ENCODE assay signal across 16 mouse cellular contexts in genomic region chr15:95855953-95856352, GRCm38 (mm10).
A peak's percentile ranks its signal among the peaks of the same experiment; 100 is the strongest.
DNase-seq lines count a peak whose midpoint lies in the region; ATAC-seq and TF ChIP-seq lines count a peak whose summit lies in the region.
"Had no signal": no experiment of that assay in that cellular context is flagged by ENCODE, and none has a peak within 500 bp of the region (broad histone marks: within the 10 kb centered on the region; RNA-seq: fewer than 3 reads in every experiment).

No protein-coding gene starts in this region.

- no peaks in the 10 kb centered on the region for H3K27me3 ChIP-seq in lung, postnatal 0 days (replicated peaks; ENCODE audit: insufficient read depth, low read length)
- no peaks in the 10 kb centered on the region for H3K27me3 ChIP-seq in limb, embryonic 14.5 days (ENCODE audit: control insufficient read depth, insufficient read depth, low read length)
- H3K27me3 ChIP-seq: heart, embryonic 15.5 days; midbrain, embryonic 15.5 days; neural tube, embryonic 13.5 days had no signal

- WGBS in lung, postnatal 0 days = 40% methylated on average over 7 of the region's 7 CpGs
- 47% methylated on average over 7 of the region's 7 CpGs for WGBS in lung, adult 2 months
- 21% methylated on average over 7 of the region's 7 CpGs for WGBS in limb, embryonic 14.5 days

- intact Hi-C loops in left cerebral cortex, adult 2 months (cut with DNase I) = no loop called here

- H3K9ac ChIP-seq in lung, postnatal 0 days (replicated peaks; ENCODE audit: low read depth) = no peak overlapping the region
- H3K9ac ChIP-seq in limb, embryonic 14.5 days (ENCODE audit: low read depth, low read length, severe bottlenecking) = no peak overlapping the region
- H3K9ac ChIP-seq: heart, embryonic 15.5 days; hindbrain, embryonic 14.5 days; midbrain, embryonic 15.5 days; neural tube, embryonic 13.5 days had no signal

- H3K4me1 ChIP-seq in lung, postnatal 0 days (ENCODE audit: insufficient read depth, low read depth, low read length) = peaks cover 7% of the 10 kb centered on the region; the same call in 1 of the 2 replicates
- peaks cover 11% of the 10 kb centered on the region for H3K4me1 ChIP-seq in lung, adult 2 months (ENCODE audit: control insufficient read depth, insufficient read depth, low read length)
- H3K4me1 ChIP-seq in limb, embryonic 14.5 days (ENCODE audit: control insufficient read depth, insufficient read depth, low read length) = 0 out of 2 replicates have a peak, but pooled peaks cover 3% of the 10 kb centered on the region
- H3K4me1 ChIP-seq: midbrain, embryonic 15.5 days; neural tube, embryonic 13.5 days had no signal

- no peak; the same call in 1 of the 2 replicates for ATAC-seq in lung, postnatal 0 days
- ATAC-seq in limb, embryonic 14.5 days (ENCODE audit: low FRiP score, low read depth) = no peak
- ATAC-seq: forebrain, embryonic 14.5 days; midbrain, embryonic 15.5 days had no signal

- no peak overlapping the region for H3K4me2 ChIP-seq in lung, postnatal 0 days (replicated peaks; ENCODE audit: low read depth, low read length)
- no peak overlapping the region for H3K4me2 ChIP-seq in limb, embryonic 14.5 days (replicated peaks; ENCODE audit: low read depth, low read length, severe bottlenecking)
- H3K4me2 ChIP-seq: heart, embryonic 15.5 days; hindbrain, embryonic 14.5 days; midbrain, embryonic 15.5 days; neural tube, embryonic 13.5 days had no signal

- H3K9me3 ChIP-seq in lung, postnatal 0 days (ENCODE audit: low read length) = no peaks in the 10 kb centered on the region
- no peaks in the 10 kb centered on the region for H3K9me3 ChIP-seq in limb, embryonic 14.5 days (ENCODE audit: control insufficient read depth, low read length)
- H3K9me3 ChIP-seq: heart, embryonic 15.5 days; midbrain, embryonic 15.5 days; neural tube, embryonic 13.5 days had no signal

- no peak; the same call in 1 of the 2 replicates for TF ChIP-seq CTCF in lung, postnatal 0 days (IDR thresholded peaks at IDR 0.05)
- TF ChIP-seq CTCF in lung, adult 2 months (IDR thresholded peaks at IDR 0.05; ENCODE audit: insufficient read depth, low read length) = no peak
- no peak for TF ChIP-seq CTCF in left cerebral cortex, adult 2 months (IDR thresholded peaks at IDR 0.05)

- no peak for TF ChIP-seq EP300 in lung, postnatal 0 days (IDR thresholded peaks at IDR 0.05)

- peak; percentile 52 for DNase-seq in embryo, embryonic 11 days
- DNase-seq in embryo, embryonic 9.5 days (ENCODE audit: extremely low spot score) = no peak
- peak; percentile 48 for DNase-seq in lung, postnatal 0 days (ENCODE audit: low spot score)
- DNase-seq in lung, adult 2 months = no peak
- DNase-seq in limb, embryonic 14.5 days (ENCODE audit: low spot score) = peak; percentile 44
- DNase-seq in yolk sac, embryonic 10.5 days (ENCODE audit: low spot score) = peak; percentile 9
- no peak for DNase-seq in ovary, postnatal 36 days (ENCODE audit: low spot score)
- DNase-seq in left cerebral cortex, adult 2 months (ENCODE audit: extremely low spot score in 1 of 2, low spot score in 2 of 2) = no peak
- DNase-seq: cerebellum, adult 18-20 months; lung, postnatal 14 days; right cerebral cortex, adult 18-20 months had no signal

- H3K36me3 ChIP-seq in lung, postnatal 0 days (ENCODE audit: insufficient read depth, low read length) = no peaks in the 10 kb centered on the region
- H3K36me3 ChIP-seq in limb, embryonic 14.5 days (ENCODE audit: control insufficient read depth, insufficient read depth, low read length) = no peaks in the 10 kb centered on the region
- H3K36me3 ChIP-seq: heart, embryonic 15.5 days; midbrain, embryonic 15.5 days; neural tube, embryonic 13.5 days had no signal

- H3K27ac ChIP-seq in lung, postnatal 0 days (ENCODE audit: low read length) = no peak overlapping the region; the same call in 1 of the 2 replicates
- no peak overlapping the region for H3K27ac ChIP-seq in limb, embryonic 14.5 days (replicated peaks; ENCODE audit: low read depth, low read length)
- no peak overlapping the region for H3K27ac ChIP-seq in left cerebral cortex, adult 2 months
- H3K27ac ChIP-seq: heart, embryonic 15.5 days; hindbrain, embryonic 14.5 days; midbrain, embryonic 15.5 days; neural tube, embryonic 13.5 days had no signal

- H3K4me3 ChIP-seq in lung, postnatal 0 days (ENCODE audit: low read depth, low read length) = no peak overlapping the region
- no peak overlapping the region for H3K4me3 ChIP-seq in lung, adult 2 months (replicated peaks; ENCODE audit: extremely low read depth, low read depth, low read length)
- no peak overlapping the region for H3K4me3 ChIP-seq in limb, embryonic 14.5 days (replicated peaks; ENCODE audit: low read length)
- no peak overlapping the region for H3K4me3 ChIP-seq in left cerebral cortex, adult 2 months
- H3K4me3 ChIP-seq: heart, embryonic 15.5 days; midbrain, embryonic 15.5 days; neural tube, embryonic 13.5 days had no signal

- no peak for TF ChIP-seq POLR2A in lung, adult 2 months (IDR thresholded peaks at IDR 0.05; ENCODE audit: borderline replicate concordance, extremely low read depth, low read depth, low read length)
- no peak for TF ChIP-seq POLR2A in limb, embryonic 14.5 days (IDR thresholded peaks at IDR 0.05; ENCODE audit: borderline replicate concordance, extremely low read depth, insufficient read depth, insufficient read length)

Comparison
In these comparisons a context has a peak if more than half of its experiments do, and no peak if none do; other contexts are left out.
1. DNase-seq: peak in embryo, embryonic 11 days (single experiment), lung, postnatal 0 days (single experiment), limb, embryonic 14.5 days (single experiment) and yolk sac, embryonic 10.5 days (single experiment); none in embryo, embryonic 9.5 days (single experiment), lung, adult 2 months (single experiment), ovary, postnatal 36 days (single experiment) and left cerebral cortex, adult 2 months (0 of 2).